Mouse (Mus musculus): ENCODE measurements around the gene Il10. TPM values are rescaled to one million over a fixed set of nuclear protein-coding genes. Genes with fewer than 3 reads are reported as not detected.

Gene Il10
- polyA plus RNA-seq, 1 experiment from 2014 or later, result not detected

DNA sequence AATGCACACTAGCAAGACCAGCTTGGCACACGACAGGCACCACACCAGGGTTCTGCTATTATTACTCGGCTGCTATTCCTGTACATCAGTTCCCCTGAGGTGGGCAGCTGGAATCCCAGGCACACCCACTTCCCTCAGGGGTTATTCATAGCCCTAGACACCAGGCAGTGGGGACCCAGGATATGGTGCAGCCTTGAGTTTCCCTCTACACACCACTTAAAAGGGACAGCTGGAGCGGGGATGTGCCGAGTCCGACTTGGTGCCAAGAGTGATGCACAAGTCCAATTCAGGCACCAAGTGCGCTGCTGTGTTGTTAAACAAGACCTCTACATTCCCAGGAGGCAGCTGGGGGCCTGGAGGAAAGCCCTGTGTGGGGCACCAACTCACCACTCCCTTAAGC, 43.2 kb downstream of the Il10 start:
- 68% methylated on average over 6 of the region's 6 CpGs for WGBS
- Histone ChIP-seq H3K4me2 (replicated peaks) (no peak overlapping the region), H3K36me3 (replicated peaks; ENCODE audit: control insufficient read depth, insufficient read depth) (peaks cover under 1% of the 10 kb centered on the region; the same call in 1 of the 2 replicates), H3K4me1 (replicated peaks; ENCODE audit: control insufficient read depth, insufficient read depth, low read length) (peaks cover 30% of the 10 kb centered on the region), H3K27ac (no peak overlapping the region), H3K9ac (no peak overlapping the region), H3K27me3 (ENCODE audit: control insufficient read depth, insufficient read depth, low read length) (no peaks in the 10 kb centered on the region), H3K9me3 (ENCODE audit: control insufficient read depth, low read length) (no peaks in the 10 kb centered on the region), H3K4me3 (replicated peaks; ENCODE audit: low read length) (no peak overlapping the region)
- ATAC-seq (ENCODE audit: low FRiP score) (no peak), DNase-seq (ENCODE audit: low spot score) (no peak)

DNA sequence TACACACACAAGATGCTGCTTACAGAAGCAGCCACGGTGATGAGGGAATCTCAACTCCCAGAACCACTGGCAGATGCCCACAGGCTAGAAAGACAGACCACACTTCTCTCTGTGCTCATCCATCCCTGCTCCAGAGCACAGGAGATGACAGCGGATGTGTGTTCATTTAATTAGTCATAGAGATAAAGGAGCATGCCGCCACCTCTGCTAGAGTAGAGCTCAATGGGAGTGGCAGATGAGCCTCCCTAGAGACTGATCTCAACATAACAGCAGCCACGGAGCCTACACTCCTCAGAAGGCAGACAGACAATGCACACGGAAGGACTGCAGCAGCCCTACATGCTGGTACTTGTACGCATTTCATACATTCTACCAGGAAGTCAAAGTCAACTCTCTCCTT, 44.6 kb downstream of the Il10 start:
- no peak for DNase-seq (ENCODE audit: low spot score)
- Histone ChIP-seq H3K4me2 (replicated peaks) (no peak overlapping the region), H3K9ac (no peak overlapping the region), H3K9me3 (ENCODE audit: control insufficient read depth, low read length) (no peaks in the 10 kb centered on the region), H3K27me3 (ENCODE audit: control insufficient read depth, insufficient read depth, low read length) (no peaks in the 10 kb centered on the region), H3K4me1 (replicated peaks; ENCODE audit: control insufficient read depth, insufficient read depth, low read length) (peaks cover 23% of the 10 kb centered on the region), H3K4me3 (replicated peaks; ENCODE audit: low read length) (no peak overlapping the region), H3K36me3 (replicated peaks; ENCODE audit: control insufficient read depth, insufficient read depth) (no peaks in the 10 kb centered on the region), H3K27ac (no peak overlapping the region)
- 36% methylated on average over 6 of the region's 6 CpGs for WGBS
- ATAC-seq (ENCODE audit: low FRiP score), result peak; percentile 34; the same call in 1 of the 2 replicates

DNA sequence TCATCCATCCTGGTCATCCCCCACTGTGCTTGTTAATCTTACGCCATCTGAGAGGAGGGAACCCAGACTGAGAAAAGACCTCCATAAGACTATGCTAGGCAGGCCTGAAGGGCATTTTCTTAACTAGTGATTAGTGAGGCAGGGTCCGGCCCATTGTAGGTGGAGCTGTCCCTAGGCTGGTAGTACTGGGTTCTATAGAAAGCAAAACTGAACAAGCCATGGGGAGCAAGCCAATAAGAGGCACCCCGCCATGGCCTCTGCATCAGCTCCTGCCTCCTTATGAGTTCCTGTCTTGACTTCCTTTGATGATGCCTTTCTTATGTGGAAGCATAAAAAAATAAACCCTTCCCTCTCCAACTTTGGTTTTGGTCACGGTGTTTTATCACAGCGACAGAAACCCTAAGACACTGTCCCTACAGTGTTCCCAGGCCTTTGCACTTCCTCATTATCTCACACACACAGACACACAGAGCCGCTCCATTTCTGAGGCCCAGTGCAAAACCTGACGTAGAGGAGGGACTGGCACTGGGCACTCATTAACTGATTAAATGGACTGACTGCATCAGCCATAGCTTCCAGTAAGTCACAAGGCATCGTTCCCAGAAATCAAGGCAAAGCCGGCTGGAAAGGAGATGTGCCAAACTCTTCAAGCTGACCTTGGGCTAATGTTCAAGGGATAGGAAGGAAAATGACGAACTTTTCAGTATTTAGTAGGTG, 48.5 kb downstream of the Il10 start:
- Histone ChIP-seq H3K9me3 (ENCODE audit: control insufficient read depth, low read length) (no peaks in the 10 kb centered on the region), H3K27ac (no peak overlapping the region), H3K4me1 (replicated peaks; ENCODE audit: control insufficient read depth, insufficient read depth, low read length) (peaks cover 6% of the 10 kb centered on the region), H3K4me3 (replicated peaks; ENCODE audit: low read length) (no peak overlapping the region), H3K4me2 (replicated peaks) (no peak overlapping the region), H3K36me3 (replicated peaks; ENCODE audit: control insufficient read depth, insufficient read depth) (no peaks in the 10 kb centered on the region), H3K9ac (no peak overlapping the region), H3K27me3 (ENCODE audit: control insufficient read depth, insufficient read depth, low read length) (no peaks in the 10 kb centered on the region)
- 86% methylated on average over 10 of the region's 10 CpGs for WGBS
- DNase-seq (ENCODE audit: low spot score) (no peak), ATAC-seq (ENCODE audit: low FRiP score) (no peak)

DNA sequence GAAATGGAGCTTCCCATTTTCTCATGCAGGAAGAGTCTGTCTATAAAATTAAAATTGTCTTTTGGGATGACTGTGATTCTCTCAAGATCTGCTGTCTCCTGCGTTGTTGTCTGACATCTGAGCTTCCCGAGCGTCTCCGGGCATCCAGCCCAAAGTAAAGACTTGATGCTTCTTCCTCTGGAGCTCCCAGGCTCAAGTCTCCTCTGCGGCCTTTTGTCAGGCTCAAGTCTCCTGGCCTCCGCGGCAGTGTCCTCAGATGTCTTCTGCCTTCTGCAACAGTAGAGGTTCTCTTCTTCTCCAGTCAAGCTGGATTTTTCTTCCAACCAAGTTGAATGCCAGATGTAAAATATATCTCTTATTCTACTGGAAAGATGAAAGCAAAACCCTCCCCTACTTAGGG, 49.4 kb downstream of the Il10 start:
- no peaks in the 10 kb centered on the region for H3K36me3 ChIP-seq (replicated peaks; ENCODE audit: control insufficient read depth, insufficient read depth)
- H3K4me3 ChIP-seq (replicated peaks; ENCODE audit: low read length), result no peak overlapping the region
- DNase-seq (ENCODE audit: low spot score) (no peak), ATAC-seq (ENCODE audit: low FRiP score) (no peak)
- H3K4me2 ChIP-seq (replicated peaks), result no peak overlapping the region
- WGBS, result 91% methylated on average over 7 of the region's 7 CpGs
- no peak overlapping the region for H3K9ac ChIP-seq
- H3K4me1 ChIP-seq (replicated peaks; ENCODE audit: control insufficient read depth, insufficient read depth, low read length), result peaks cover 13% of the 10 kb centered on the region
- H3K27ac ChIP-seq, result no peak overlapping the region
- no peaks in the 10 kb centered on the region for H3K27me3 ChIP-seq (ENCODE audit: control insufficient read depth, insufficient read depth, low read length)
- H3K9me3 ChIP-seq (ENCODE audit: control insufficient read depth, low read length), result no peaks in the 10 kb centered on the region

DNA sequence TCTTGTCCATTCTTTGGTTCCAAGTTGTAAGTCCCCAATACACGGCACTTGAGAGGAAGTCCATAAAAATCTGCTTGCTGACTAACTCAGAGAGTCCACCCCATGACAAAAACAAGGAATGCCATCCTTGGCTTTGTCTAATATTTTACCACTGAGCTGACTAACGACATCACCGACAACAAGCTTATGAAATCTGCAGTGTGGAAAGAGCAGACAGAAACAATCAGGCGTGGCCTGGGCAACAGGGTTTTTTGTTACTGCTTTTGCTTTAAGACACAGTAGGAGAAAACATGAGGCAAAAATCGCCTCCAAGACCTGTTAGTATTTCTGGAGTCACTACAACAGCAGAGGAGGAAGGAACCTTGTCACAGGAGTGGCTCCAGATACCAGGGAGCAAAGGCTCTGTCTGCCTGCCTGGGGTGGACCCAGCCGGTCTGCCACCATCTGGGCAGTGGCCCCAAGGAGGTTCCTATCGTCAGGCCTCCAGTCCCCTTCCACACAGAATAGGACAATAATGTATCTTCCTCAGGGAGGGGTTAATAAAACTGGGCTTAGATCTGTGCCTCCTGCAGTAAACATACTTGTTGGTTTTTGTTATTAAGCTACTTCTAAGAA, 52.8 kb downstream of the Il10 start:
- H3K4me1 ChIP-seq (replicated peaks; ENCODE audit: control insufficient read depth, insufficient read depth, low read length), result peaks cover 24% of the 10 kb centered on the region
- no peak overlapping the region for H3K9ac ChIP-seq
- H3K36me3 ChIP-seq (replicated peaks; ENCODE audit: control insufficient read depth, insufficient read depth), result no peaks in the 10 kb centered on the region
- WGBS, result 82% methylated on average over 7 of the region's 7 CpGs
- H3K27me3 ChIP-seq (ENCODE audit: control insufficient read depth, insufficient read depth, low read length), result no peaks in the 10 kb centered on the region
- ATAC-seq (ENCODE audit: low FRiP score) (no peak), DNase-seq (ENCODE audit: low spot score) (no peak)
- no peak overlapping the region for H3K4me3 ChIP-seq (replicated peaks; ENCODE audit: low read length)
- no peak overlapping the region for H3K27ac ChIP-seq
- H3K4me2 ChIP-seq (replicated peaks), result no peak overlapping the region
- H3K9me3 ChIP-seq (ENCODE audit: control insufficient read depth, low read length), result no peaks in the 10 kb centered on the region

DNA sequence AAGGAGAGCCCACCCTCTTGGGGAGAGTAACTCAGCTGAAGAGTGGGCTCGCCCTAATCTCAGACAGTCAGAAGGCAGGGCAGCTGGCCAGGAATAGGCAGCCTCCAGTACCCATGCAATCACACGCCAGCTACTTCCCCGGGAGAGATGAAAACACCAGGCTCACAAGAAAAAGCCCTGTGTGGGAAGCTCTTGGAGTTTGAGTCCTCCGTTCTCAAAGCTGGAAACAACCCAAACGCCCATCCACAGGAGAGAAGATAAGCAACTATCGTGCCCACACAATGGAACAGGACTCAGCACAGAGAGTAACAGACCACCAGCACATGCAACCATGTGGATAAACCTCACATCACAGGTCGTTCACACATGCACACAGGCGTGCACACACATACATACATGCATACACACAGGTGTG, 54.9 kb downstream of the Il10 start:
- Histone ChIP-seq H3K9me3 (ENCODE audit: control insufficient read depth, low read length) (no peaks in the 10 kb centered on the region), H3K4me2 (replicated peaks) (no peak overlapping the region)

More for the DNA sequence above, 54.9 kb downstream of the Il10 start:
- Histone ChIP-seq H3K4me1 (replicated peaks; ENCODE audit: control insufficient read depth, insufficient read depth, low read length) (peaks cover 39% of the 10 kb centered on the region), H3K27ac (peak overlapping the region; percentile 72), H3K36me3 (replicated peaks; ENCODE audit: control insufficient read depth, insufficient read depth) (no peaks in the 10 kb centered on the region), H3K9ac (no peak overlapping the region), H3K4me3 (replicated peaks; ENCODE audit: low read length) (no peak overlapping the region), H3K27me3 (ENCODE audit: control insufficient read depth, insufficient read depth, low read length) (no peaks in the 10 kb centered on the region)
- peak; percentile 56 for DNase-seq (ENCODE audit: low spot score)
- 57% methylated on average over 8 of the region's 8 CpGs for WGBS
- ATAC-seq (ENCODE audit: low FRiP score), result peak; percentile 43; the same call in 1 of the 2 replicates

Other genes with a start within 250 kb of the Il10 start
- not detected in 2 replicates for gene Fcamr, start 218.9 kb upstream of the Il10 start, polyA plus RNA-seq (2014; fragmentation: Nextera tagmentation; extraction: Ambion mirVana)
- not detected in 2 replicates for gene Pigr, start 193.2 kb upstream of the Il10 start, polyA plus RNA-seq (2014; fragmentation: Nextera tagmentation; extraction: Ambion mirVana)
- 0.44 and 1.2 TPM in 2 replicates for gene Fcmr, start 154.2 kb upstream of the Il10 start, polyA plus RNA-seq (2014; fragmentation: Nextera tagmentation; extraction: Ambion mirVana)
- not detected in 2 replicates for gene Il24, start 132.4 kb upstream of the Il10 start, polyA plus RNA-seq (2014; fragmentation: Nextera tagmentation; extraction: Ambion mirVana)
- not detected in 2 replicates for gene Il20, start 108.4 kb upstream of the Il10 start, polyA plus RNA-seq (2014; fragmentation: Nextera tagmentation; extraction: Ambion mirVana)
- gene Il19, start 79.7 kb upstream of the Il10 start, polyA plus RNA-seq (2014; fragmentation: Nextera tagmentation; extraction: Ambion mirVana), result not detected in 2 replicates
- 22.5 and 23.7 TPM in 2 replicates for gene Mapkapk2, start 78.0 kb downstream of the Il10 start, polyA plus RNA-seq (2014; fragmentation: Nextera tagmentation; extraction: Ambion mirVana)
- gene Dyrk3, start 118.5 kb downstream of the Il10 start, polyA plus RNA-seq (2014; fragmentation: Nextera tagmentation; extraction: Ambion mirVana), result 14.8 and 18.2 TPM in 2 replicates
- gene Eif2d, start 133.3 kb downstream of the Il10 start, polyA plus RNA-seq (2014; fragmentation: Nextera tagmentation; extraction: Ambion mirVana), result 50.3 TPM in 2 replicates
- 4.0 and 5.0 TPM in 2 replicates for gene Rassf5, start 225.4 kb downstream of the Il10 start, polyA plus RNA-seq (2014; fragmentation: Nextera tagmentation; extraction: Ambion mirVana)